Mouse (Mus musculus) liver, embryonic 14.5 days (tissue): Measurements from ENCODE around the gene Brpf1.

Source experiments
- CTCF ChIP-seq: IDR thresholded peaks from 2 replicates; pipeline ENCODE4 v1.5.1; 2016; ENCODE audit warnings: antibody characterized with exemption, low read depth, control low read depth
- EP300 ChIP-seq: IDR thresholded peaks from 2 replicates; pipeline ENCODE4 v1.6.1; 2016; ENCODE audit warnings: antibody characterized with exemption, low read depth

DNA sequence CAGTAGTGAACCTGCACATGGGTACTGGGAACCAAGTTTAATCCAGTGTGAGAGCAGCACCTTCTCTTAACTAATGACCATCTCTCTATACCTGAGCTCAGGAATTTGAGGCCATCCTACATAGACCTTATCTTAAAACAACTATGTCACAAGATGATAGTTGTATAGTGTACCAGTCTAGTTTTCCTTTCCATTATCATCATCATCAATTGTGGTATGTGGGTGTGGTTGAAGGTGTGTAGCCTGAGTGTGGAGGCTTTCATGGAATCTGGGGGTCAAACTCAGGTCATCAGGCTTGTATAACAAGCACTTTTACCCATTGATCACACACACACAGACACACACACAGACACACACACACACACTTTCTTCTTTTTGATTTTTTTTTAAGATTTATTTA lies 43.6 kb downstream of the Brpf1 start:
- TF ChIP-seq CTCF (no peak), EP300 (no peak)
